Mouse (Mus musculus): ENCODE data around the gene Egf.

DNA sequence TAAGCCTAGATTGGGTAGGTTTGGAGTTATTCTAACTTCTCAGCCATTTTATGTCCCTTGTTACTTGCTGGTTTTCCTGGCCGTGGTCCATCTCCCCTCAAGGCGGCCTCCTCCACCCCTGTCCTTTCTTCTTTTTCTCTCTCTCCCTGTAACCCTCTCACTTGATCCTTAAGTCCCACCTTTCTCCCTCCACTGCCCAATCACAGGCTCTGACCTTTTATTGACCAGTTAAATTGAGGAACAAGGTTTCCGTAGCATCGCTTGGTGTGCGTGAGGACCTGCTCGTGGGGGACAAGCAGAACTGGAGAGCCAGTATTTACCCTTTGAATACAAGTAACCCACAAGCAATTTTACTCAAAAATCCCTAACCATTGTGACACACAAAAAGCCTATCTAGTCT, 56.8 kb downstream of the Egf start:
- TF ChIP-seq CTCF (IDR thresholded peaks at IDR 0.05; ENCODE audit: insufficient read depth, low read length) (no peak), POLR2A (IDR thresholded peaks at IDR 0.05; ENCODE audit: borderline replicate concordance, extremely low read depth, low read depth, low read length) (no peak)
